Mouse (Mus musculus) limb, embryonic 10.5 days (tissue): ENCODE measurements at regions not wholly inside any gene's neighbourhood (a gene's known extent, or its start where the extent isn't known, plus 50 kb on each side); places are given as distances from the start of the nearest gene placed in this dataset.

ENCODE experiments used
- DNase-seq: peaks from one replicate; pipeline ENCODE4 v3.0.0-alpha.2; 2017; ENCODE audit warnings: low spot score
- H3K27ac ChIP-seq: fragments of 300-500 bp; sonication (generic); 2 replicates; pipeline ENCODE4 v1.5.1; 2016; ENCODE audit warnings: mild to moderate bottlenecking
- H3K27me3 ChIP-seq: fragments of 300-500 bp; sonication (generic); 2 replicates; pipeline ENCODE4 v1.6.1; 2016; ENCODE audit warnings: low read depth, mild to moderate bottlenecking; ENCODE audit not compliant: poor library complexity, severe bottlenecking
- H3K36me3 ChIP-seq: fragments of 300-500 bp; sonication (generic); 2 replicates; pipeline ENCODE4 v1.6.1; 2016; ENCODE audit warnings: mild to moderate bottlenecking, moderate library complexity
- H3K4me1 ChIP-seq: fragments of 300-500 bp; sonication (generic); 2 replicates; pipeline ENCODE4 v1.6.1; 2016
- H3K4me3 ChIP-seq: fragments of 300-500 bp; sonication (generic); 2 replicates; pipeline ENCODE4 v1.5.1; 2016; ENCODE audit warnings: mild to moderate bottlenecking, moderate library complexity
- H3K9me3 ChIP-seq: fragments of 300-500 bp; sonication (generic); replicated peaks from 2 replicates; pipeline ENCODE4 v1.6.1; 2016; ENCODE audit warnings: mild to moderate bottlenecking
- WGBS: fragments of 180-500 bp; shearing (Covaris S2); methylation state at CpG from one replicate; pipeline ENCODE4 v1.1.7; 2016; 5-methylcytosine and 5-hydroxymethylcytosine counted together

DNA sequence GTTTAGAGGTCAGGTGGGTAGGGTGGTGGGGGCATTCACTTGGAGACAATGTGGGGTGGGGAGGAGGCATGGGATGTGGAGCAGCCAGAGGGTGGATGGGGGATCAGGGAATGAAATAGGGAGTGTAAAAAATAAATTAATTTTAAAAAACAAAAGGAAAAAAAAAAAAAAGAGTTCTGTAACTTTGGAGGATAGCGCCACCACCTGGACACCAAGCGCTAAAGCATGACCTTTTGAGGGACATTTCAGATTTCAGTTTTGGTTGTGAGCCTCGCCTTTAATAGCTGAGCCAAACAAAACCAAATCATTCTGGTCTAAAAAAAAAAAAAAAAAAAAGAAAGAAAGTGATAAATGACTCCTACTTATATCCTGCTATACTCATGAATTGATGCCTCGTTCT is 176.0 kb downstream of the Twistnb start:
- peaks cover 3% of the 10 kb centered on the region; the same call in 1 of the 2 replicates for H3K4me1 ChIP-seq
- H3K9me3 ChIP-seq, result no peaks in the 10 kb centered on the region
- no peak for DNase-seq
- H3K27me3 ChIP-seq, result no peaks in the 10 kb centered on the region
- 64% methylated on average over 4 of the region's 4 CpGs for WGBS
- no peaks in the 10 kb centered on the region for H3K36me3 ChIP-seq
- no peak overlapping the region for H3K27ac ChIP-seq
- no peak overlapping the region for H3K4me3 ChIP-seq

GRCm38 (mm10) chr12:33607811-33608602 is 178.6 kb downstream of the Twistnb start:
- H3K4me3 ChIP-seq, result no peak overlapping the region
- no peak overlapping the region for H3K27ac ChIP-seq
- H3K36me3 ChIP-seq, result no peaks in the 10 kb centered on the region
- WGBS, result 80% methylated on average over 7 of the region's 7 CpGs
- no peak for DNase-seq
- no peaks in the 10 kb centered on the region for H3K27me3 ChIP-seq
- no peaks in the 10 kb centered on the region for H3K9me3 ChIP-seq
- H3K4me1 ChIP-seq, result peaks cover 3% of the 10 kb centered on the region; the same call in 1 of the 2 replicates

GRCm38 (mm10) chr12:33612378-33612777 is 182.9 kb downstream of the Twistnb start:
- WGBS, result 87% methylated on average over 3 of the region's 3 CpGs
- Histone ChIP-seq H3K27ac (no peak overlapping the region), H3K27me3 (no peaks in the 10 kb centered on the region), H3K4me1 (peaks cover 3% of the 10 kb centered on the region; the same call in 1 of the 2 replicates), H3K9me3 (no peaks in the 10 kb centered on the region), H3K4me3 (no peak overlapping the region), H3K36me3 (no peaks in the 10 kb centered on the region)
- DNase-seq, result no peak

DNA sequence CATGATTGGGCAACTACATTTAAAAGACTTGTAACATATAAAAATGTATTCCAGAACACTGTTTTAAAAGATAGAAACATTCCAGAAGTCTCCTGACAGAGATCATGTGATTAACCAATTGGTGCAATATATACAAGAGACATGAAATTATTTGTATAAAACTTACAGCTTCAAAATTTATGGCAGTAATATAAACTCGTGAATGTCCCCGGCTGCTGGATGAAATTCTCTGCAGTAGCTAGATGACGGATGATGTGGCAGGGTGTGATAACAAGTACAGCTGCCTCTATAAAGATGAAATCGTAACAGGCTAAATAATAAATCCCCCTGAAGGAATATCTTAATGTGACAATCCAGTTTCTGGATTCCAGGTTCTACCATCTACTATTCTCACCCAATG is 191.0 kb downstream of the Twistnb start:
- WGBS, result 74% methylated on average over 4 of the region's 4 CpGs
- H3K4me3 ChIP-seq, result no peak overlapping the region
- H3K27me3 ChIP-seq, result no peaks in the 10 kb centered on the region
- no peaks in the 10 kb centered on the region for H3K9me3 ChIP-seq
- no peaks in the 10 kb centered on the region for H3K36me3 ChIP-seq
- DNase-seq, result no peak
- H3K27ac ChIP-seq, result no peak overlapping the region
- H3K4me1 ChIP-seq, result no peaks in the 10 kb centered on the region

DNA sequence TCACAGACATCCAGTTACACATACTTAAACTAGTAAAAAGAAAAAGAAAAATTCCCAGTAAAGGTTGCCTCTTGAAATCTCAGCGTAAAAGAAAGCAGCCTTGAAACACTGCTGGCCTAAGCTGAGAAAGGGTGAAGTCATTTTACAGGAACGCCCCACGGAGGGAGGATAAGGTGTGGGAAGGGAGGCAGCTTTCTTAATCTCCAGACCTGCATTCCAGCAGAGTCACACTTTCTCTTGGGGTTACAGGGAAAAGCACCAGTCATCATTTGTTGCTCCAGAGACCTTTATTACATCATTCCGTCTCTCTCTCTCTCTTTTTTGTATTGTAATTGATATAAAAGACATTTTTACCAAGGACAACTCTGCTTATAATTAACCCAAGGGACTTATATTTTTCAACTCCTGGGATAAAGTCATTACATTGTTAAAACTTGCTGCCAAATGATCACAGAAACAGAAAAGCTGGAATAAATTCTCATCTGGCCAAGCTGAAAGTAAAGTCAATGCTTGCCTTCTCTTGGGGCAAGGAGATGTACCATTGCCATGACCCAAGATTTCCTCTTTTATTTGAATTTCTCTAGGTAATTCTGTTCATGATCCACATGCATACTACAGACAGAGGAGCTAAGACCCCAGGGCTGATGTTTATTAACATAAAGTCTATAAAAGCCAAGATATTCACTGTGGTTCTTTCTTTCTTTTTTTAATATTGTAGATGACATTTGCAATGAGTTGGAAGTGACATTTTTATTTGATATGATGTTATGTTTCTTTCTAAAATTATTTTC is 196.9 kb downstream of the Twistnb start:
- Histone ChIP-seq H3K4me3 (no peak overlapping the region), H3K36me3 (no peaks in the 10 kb centered on the region), H3K4me1 (no peaks in the 10 kb centered on the region), H3K9me3 (no peaks in the 10 kb centered on the region), H3K27me3 (no peaks in the 10 kb centered on the region), H3K27ac (no peak overlapping the region)
- no peak for DNase-seq
- WGBS, result 84% methylated on average over 4 of the region's 4 CpGs

- no peaks in the 10 kb centered on the region for H3K27me3 ChIP-seq
- H3K27ac ChIP-seq, result no peak overlapping the region
- no peaks in the 10 kb centered on the region for H3K36me3 ChIP-seq
- H3K4me1 ChIP-seq, result no peaks in the 10 kb centered on the region
- H3K9me3 ChIP-seq, result no peaks in the 10 kb centered on the region
- DNase-seq, result no peak
- no peak overlapping the region for H3K4me3 ChIP-seq
- WGBS, result 92% methylated on average over 1 of the region's 1 CpGs
Observed at GRCm38 (mm10) chr12:33652597-33652996, 223.2 kb downstream of the Twistnb start.

GRCm38 (mm10) chr12:33675508-33675907 is 246.1 kb downstream of the Twistnb start:
- Histone ChIP-seq H3K4me1 (no peaks in the 10 kb centered on the region), H3K27me3 (no peaks in the 10 kb centered on the region), H3K4me3 (no peak overlapping the region), H3K36me3 (no peaks in the 10 kb centered on the region), H3K27ac (no peak overlapping the region), H3K9me3 (no peaks in the 10 kb centered on the region)
- WGBS, result 85% methylated on average over 6 of the region's 6 CpGs
- no peak for DNase-seq

DNA sequence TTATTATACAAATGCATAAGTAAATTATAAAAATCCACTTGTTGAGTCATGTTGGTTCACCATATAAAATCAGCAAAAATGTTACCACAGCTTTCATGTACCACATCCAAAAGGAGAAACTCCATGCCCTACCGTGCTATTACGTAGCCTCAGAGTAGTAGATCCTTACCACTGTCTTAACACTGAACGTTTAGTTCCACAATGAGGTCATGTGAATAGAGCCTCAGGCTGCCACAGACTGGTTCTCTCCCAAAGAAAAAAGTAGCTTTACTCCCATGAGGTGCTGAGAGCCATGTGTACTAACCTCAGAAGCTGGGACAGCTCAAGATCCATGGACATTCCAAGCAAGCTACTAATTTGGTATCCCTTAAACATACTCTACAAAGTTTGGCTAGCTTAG is 235.4 kb upstream of the Ferd3l start:
- no peak overlapping the region for H3K4me3 ChIP-seq
- no peaks in the 10 kb centered on the region for H3K36me3 ChIP-seq

GRCm38 (mm10) chr12:33714392-33714791 is 213.8 kb upstream of the Ferd3l start:
- no peak for DNase-seq
- Histone ChIP-seq H3K27me3 (no peaks in the 10 kb centered on the region), H3K4me1 (peaks cover 9% of the 10 kb centered on the region), H3K36me3 (no peaks in the 10 kb centered on the region), H3K4me3 (no peak overlapping the region), H3K27ac (no peak overlapping the region), H3K9me3 (no peaks in the 10 kb centered on the region)
- WGBS, result 81% methylated on average over 3 of the region's 3 CpGs

More for the DNA sequence above, 235.4 kb upstream of the Ferd3l start:
- WGBS, result 89% methylated on average over 3 of the region's 3 CpGs
- H3K9me3 ChIP-seq, result no peaks in the 10 kb centered on the region
- no peak for DNase-seq
- peaks cover 9% of the 10 kb centered on the region for H3K4me1 ChIP-seq
- H3K27me3 ChIP-seq, result no peaks in the 10 kb centered on the region
- no peak overlapping the region for H3K27ac ChIP-seq

DNA sequence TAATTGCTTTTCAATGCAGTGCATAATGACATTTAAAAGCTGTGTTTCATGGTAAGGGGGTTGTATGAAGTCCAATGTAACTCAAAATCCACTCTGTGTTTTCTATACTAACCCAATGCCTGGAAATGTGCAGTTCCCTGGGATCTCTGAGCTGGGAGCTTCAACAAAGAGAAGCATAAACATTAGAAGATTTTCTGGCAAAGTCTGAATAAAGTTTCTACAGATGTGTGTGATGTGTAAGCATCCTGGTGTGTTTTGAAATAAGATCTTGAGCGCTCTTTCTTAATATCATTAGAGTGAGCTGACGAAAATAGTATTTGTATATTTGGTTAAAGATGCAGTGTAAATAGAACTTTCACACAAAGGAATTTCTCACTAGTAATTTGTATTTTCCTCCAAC is 212.2 kb upstream of the Ferd3l start:
- H3K4me1 ChIP-seq, result peaks cover 9% of the 10 kb centered on the region
- H3K4me3 ChIP-seq, result no peak overlapping the region
- H3K27ac ChIP-seq, result no peak overlapping the region
- no peak for DNase-seq
- no peaks in the 10 kb centered on the region for H3K9me3 ChIP-seq
- no peaks in the 10 kb centered on the region for H3K36me3 ChIP-seq
- H3K27me3 ChIP-seq, result no peaks in the 10 kb centered on the region
- WGBS, result 92% methylated on average over 2 of the region's 2 CpGs

DNA sequence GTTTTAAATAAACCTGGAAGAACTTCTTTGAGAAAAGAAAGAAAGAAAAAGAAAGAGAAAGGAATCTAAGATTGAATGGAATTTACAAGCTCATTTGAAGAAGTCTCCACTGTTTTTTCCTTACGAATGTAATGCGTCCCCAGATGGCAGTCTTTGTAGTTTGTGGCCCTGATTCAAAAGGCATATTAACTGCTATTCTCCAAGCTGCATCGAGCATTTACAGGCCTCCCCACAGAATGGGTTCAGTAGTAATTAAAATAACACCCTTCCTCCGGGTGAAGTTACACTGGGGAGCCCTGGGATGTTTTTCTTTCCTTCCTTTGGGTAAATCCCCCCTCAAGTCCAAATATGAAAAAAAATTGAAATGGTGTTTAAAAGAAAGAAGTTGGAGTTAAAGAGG is 211.2 kb upstream of the Ferd3l start:
- no peaks in the 10 kb centered on the region for H3K36me3 ChIP-seq
- H3K4me3 ChIP-seq, result no peak overlapping the region
- H3K27ac ChIP-seq, result no peak overlapping the region
- no peaks in the 10 kb centered on the region for H3K27me3 ChIP-seq
- peaks cover 9% of the 10 kb centered on the region for H3K4me1 ChIP-seq
- no peak for DNase-seq
- 49% methylated on average over 4 of the region's 4 CpGs for WGBS
- H3K9me3 ChIP-seq, result no peaks in the 10 kb centered on the region

DNA sequence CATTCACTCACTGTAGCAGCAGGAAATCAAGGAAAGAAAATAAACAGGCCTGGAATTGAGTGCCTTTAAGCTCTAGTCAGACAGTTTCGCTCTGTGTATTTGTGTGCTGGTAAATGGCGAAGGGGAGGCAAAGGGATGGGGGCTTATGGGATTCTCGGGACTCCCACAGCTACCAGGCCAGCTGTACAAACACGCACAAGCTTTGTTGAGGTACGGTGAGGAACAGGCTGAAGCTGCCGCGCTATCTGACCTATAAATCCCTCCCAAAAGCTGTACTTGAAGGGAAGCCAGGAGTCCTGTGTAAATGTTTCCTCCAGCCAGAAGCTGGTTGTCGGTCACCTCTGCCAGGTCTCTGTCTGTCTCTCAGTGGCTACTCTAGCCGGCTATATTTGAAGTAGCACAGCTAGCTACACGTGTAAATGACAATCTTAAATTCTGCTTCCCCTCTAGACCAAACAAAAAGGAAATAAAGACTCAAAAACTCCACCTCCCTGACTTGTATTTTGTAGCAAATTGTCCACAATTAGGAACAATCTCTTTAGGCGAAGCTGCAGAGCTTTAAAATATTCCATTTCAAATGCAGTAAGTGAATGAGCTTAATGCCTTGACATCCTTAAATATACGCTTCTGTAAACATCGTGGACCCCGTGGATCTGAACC is 210.5 kb upstream of the Ferd3l start:
- 36% methylated on average over 14 of the region's 14 CpGs for WGBS
- Histone ChIP-seq H3K36me3 (no peaks in the 10 kb centered on the region), H3K4me1 (peaks cover 9% of the 10 kb centered on the region), H3K27me3 (no peaks in the 10 kb centered on the region), H3K4me3 (peak overlapping the region; percentile 24; the same call in 1 of the 2 replicates), H3K9me3 (no peaks in the 10 kb centered on the region), H3K27ac (peak overlapping the region; percentile 70; the same call in 1 of the 2 replicates)
- peak; percentile 34 for DNase-seq

GRCm38 (mm10) chr12:33719063-33719462 is 209.2 kb upstream of the Ferd3l start:
- H3K9me3 ChIP-seq, result no peaks in the 10 kb centered on the region
- no peaks in the 10 kb centered on the region for H3K27me3 ChIP-seq
- H3K27ac ChIP-seq, result no peak overlapping the region
- no peak for DNase-seq
- no peaks in the 10 kb centered on the region for H3K36me3 ChIP-seq
- 77% methylated on average over 7 of the region's 7 CpGs for WGBS
- H3K4me3 ChIP-seq, result no peak overlapping the region
- peaks cover 9% of the 10 kb centered on the region for H3K4me1 ChIP-seq
